Mouse (Mus musculus) brown adipose tissue, adult 24 weeks (tissue): ENCODE results near the gene Cyfip1. TPM values are rescaled to one million over a fixed set of nuclear protein-coding genes. Genes with fewer than 3 reads are reported as not detected.
"Not testable (repeated sequence)": the region's sequence is repeated elsewhere in the genome, so short reads cannot be mapped to it uniquely, and the experiment has no call there.

ENCODE experiments used
- H3K27ac ChIP-seq: fragments of 200-500 bp; replicated peaks from 2 replicates; pipeline ENCODE4 v1.5.1; 2012; ENCODE audit warnings: low read depth, mild to moderate bottlenecking, low read length
- H3K4me1 ChIP-seq: fragments of 200-500 bp; 2 replicates; pipeline ENCODE4 v1.6.1; 2012; ENCODE audit warnings: low read length, mixed read lengths; ENCODE audit not compliant: control insufficient read depth, insufficient read depth, insufficient read length
- H3K4me3 ChIP-seq: fragments of 200-500 bp; 2 replicates; pipeline ENCODE4 v1.5.1; 2012; ENCODE audit warnings: low read depth, mild to moderate bottlenecking, low read length, moderate library complexity; ENCODE audit not compliant: insufficient read depth
- polyA plus RNA-seq: library from polyadenylated mRNA; stranded (reverse); fragments of >200 nt; gene quantifications from 2 replicates; pipeline ENCODE4 v1.2.4, GENCODE M21; 2012; ENCODE audit not compliant: missing spikeins, insufficient read depth, insufficient read length

Cyfip1 gene
- polyA plus RNA-seq, 1 experiment: 28.6 TPM

DNA sequence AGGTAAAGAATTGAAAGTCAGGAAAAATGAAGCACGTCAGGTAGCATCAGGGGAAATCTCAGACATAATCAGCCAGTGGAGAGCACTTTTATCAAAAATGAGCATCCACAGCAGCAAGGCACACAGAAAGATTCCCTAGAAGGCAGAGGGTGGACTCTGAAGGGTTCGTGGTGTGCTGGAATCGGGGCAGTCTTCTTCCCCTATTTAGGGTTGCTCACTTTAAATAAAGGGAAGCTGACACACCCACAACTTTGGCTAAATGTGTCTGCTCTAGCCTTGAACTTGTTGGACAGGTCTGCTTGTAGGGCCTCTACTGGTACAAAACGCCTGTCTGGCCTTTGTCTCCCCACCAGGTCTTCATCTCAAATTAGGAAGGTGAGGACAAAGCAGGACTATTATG lies 47.1 kb downstream of the Cyfip1 start:
- H3K4me3 ChIP-seq: no peak overlapping the region
- no peak overlapping the region for H3K27ac ChIP-seq
- no peaks in the 10 kb centered on the region for H3K4me1 ChIP-seq

DNA sequence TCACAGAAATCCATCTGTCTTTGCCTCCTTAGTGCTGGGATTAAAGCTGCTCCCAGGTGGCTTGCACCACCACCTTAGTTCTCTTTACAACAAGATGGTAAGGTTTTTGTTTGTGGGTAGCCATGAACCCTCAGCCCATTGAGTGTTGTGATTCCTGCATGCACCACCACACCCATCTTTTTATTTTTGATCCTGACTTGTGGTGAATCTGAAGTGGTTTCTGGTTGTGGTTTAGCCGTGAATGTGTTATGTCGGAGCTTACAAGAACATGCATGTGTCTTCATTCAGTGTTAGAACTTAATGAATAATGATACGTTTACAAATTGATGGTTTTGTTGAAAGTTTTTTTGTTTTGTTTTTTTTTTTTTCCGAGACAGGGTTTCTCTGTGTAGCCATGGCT lies 48.5 kb downstream of the Cyfip1 start:
- no peak overlapping the region for H3K27ac ChIP-seq
- no peaks in the 10 kb centered on the region for H3K4me1 ChIP-seq
- H3K4me3 ChIP-seq: no peak overlapping the region

DNA sequence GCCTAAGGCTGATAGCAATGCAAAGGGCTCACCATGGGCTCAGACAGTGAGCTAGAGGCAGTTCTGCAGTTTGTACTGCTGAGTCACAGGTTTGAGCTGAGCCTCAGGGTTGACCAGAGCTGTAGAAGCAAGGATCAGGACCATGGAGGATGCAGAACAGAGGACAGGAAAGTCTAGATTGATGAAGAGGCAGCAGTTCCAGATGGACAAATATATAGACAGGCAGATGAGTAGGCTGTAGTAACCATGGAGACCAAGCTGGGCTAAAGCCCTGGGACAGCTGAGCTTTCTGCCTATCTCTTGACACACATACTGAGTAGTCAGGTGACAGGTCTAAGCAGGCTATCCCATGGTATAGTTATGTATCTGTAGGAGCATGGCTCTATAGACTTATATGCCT lies 49.2 kb downstream of the Cyfip1 start:
- Histone ChIP-seq H3K4me3 (no peak overlapping the region), H3K4me1 (no peaks in the 10 kb centered on the region), H3K27ac (no peak overlapping the region)

DNA sequence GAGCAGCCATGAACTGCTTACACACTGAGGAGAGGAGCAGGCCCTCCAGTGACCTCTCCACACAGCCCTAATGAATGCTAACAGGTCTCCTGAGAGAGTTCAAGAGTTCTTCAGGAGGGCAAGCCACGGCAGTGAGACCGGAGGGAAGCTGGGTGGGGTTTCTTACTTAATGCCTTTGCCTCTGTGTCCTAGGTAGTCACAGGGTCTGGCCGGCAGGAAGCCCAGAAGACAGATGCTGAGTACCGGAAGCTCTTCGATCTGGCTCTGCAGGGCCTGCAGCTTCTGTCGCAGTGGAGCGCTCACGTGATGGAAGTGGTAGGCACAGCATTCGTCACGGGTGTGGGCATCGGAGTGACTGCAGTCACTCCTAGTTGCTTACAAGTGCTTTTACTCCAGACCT lies 50.3 kb downstream of the Cyfip1 start:
- H3K27ac ChIP-seq: no peak overlapping the region

DNA sequence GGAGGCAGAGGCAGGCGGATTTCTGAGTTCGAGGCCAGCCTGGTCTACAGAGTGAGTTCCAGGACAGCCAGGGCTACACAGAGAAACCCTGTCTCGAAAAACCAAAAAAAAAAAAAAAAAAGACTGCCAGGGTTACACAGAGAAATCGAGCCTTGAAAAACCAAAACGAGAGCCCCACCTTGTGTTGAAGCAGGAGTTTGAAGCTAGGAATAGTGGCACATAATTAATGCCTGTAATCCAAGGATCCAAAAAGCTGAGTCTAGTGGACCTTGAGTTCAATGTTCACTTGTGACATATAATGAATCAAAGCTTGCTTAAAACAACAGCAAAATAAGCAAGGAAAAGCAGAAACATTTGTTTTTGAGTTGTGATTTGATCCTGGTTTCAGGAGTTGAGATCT lies 62.2 kb downstream of the Cyfip1 start:
- Histone ChIP-seq H3K4me1 (no peaks in the 10 kb centered on the region), H3K4me3 (no peak overlapping the region), H3K27ac (no peak overlapping the region)

More for the DNA sequence above, 50.3 kb downstream of the Cyfip1 start:
- H3K4me1 ChIP-seq: no peaks in the 10 kb centered on the region
- no peak overlapping the region for H3K4me3 ChIP-seq

DNA sequence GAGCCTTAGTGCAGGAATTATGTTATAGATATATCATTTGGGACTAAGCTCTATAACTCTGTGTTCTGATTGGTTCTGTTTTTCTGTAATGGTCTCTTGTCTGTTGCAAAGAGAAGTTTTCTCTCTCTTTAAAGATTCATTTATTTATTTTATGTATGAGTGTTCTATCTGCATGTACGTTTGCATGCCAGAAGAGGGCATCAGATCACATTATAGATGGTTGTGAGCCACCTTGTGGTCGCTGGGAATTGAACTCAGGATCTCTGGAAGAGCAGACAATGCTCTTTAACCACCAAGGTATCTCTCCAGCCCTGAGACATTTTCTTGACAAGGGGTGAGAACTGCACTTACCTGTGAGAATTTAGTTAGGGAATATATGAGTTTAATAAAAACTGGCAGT lies 63.9 kb downstream of the Cyfip1 start:
- H3K4me3 ChIP-seq: no peak overlapping the region
- no peak overlapping the region for H3K27ac ChIP-seq
- H3K4me1 ChIP-seq: no peaks in the 10 kb centered on the region

DNA sequence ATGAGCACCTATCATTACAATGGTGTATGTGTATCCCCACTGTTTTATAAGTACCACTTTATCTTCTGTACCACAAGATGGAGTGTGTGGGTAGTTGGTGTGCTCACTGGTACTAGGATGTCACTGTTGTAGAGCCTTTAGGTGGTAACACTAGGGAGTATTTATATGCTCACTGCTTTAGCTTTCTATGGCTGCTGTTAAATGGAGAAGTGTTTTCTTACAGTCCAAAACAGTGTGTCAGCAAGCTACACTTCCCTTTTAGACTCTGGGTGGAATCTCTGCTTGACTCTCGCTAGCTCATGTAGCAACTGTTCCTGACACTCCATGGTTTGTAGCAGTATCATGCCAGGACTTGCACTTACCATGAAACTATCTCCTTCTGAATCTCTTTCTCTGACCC lies 68.0 kb downstream of the Cyfip1 start:
- no peaks in the 10 kb centered on the region for H3K4me1 ChIP-seq
- no peak overlapping the region for H3K27ac ChIP-seq
- no peak overlapping the region for H3K4me3 ChIP-seq

DNA sequence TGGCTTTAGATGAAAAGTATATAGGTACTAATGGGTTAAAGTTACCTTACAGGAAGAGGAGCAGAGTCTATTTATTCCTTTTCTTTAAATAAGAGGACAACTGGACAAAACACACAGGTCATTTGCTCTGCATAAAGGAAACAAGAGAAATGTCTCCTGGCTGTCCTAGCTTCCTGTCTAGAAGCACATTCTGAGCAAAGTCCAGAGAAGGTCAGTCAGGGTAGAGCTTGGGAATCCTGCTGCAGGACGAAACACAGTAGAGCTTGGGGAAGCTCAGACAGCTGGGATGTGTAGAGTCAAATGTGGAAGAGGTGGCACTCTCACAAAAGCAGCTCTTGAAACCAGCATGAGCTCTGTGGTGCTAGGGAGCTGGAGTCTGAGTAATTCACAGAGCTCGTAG lies 68.8 kb downstream of the Cyfip1 start:
- Histone ChIP-seq H3K4me1 (no peaks in the 10 kb centered on the region), H3K27ac (peak overlapping the region; percentile 39), H3K4me3 (no peak overlapping the region)

DNA sequence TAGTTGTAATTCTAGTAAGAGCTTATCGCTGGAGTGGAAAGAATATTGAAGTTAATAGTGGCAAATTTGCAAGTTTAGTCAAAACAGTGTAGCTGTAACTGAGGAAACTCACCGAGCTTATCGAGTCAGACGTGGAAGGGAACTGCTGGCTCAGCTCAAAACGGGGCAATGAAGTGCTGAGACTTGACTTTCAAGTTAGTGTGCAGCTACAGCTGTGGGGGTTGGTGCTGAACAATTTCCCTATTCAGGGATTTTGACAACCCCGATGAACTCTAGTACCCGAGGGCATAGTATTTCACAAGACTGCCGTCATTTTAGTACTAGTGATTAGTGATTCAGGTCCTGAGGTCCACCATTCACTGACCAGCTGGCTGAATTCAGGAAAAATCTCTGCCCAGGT lies 69.8 kb downstream of the Cyfip1 start:
- H3K4me1 ChIP-seq: no peaks in the 10 kb centered on the region
- H3K4me3 ChIP-seq: no peak overlapping the region
- peak overlapping the region; percentile 27 for H3K27ac ChIP-seq

DNA sequence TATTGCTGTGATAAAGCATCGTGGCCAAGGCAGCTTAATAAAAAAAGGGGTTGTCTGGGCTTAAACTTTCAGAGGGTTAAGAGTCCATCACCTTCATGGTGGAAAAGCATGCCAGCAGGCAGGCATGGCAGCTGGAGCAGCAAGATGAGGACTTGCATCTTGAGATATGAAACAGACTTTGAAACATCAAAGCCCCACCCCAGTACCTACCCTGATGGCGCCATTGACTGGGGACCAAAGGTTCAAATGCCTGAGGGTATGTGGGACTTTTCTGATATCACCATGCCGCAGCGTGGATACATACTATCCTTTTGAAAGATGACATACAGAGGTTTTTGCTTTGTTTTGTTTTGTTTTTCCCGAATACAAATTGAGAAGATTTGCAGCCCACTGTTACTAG lies 70.6 kb downstream of the Cyfip1 start:
- Histone ChIP-seq H3K27ac (peak overlapping the region; percentile 27; the same call in 1 of the 2 replicates), H3K4me1 (no peaks in the 10 kb centered on the region)

DNA sequence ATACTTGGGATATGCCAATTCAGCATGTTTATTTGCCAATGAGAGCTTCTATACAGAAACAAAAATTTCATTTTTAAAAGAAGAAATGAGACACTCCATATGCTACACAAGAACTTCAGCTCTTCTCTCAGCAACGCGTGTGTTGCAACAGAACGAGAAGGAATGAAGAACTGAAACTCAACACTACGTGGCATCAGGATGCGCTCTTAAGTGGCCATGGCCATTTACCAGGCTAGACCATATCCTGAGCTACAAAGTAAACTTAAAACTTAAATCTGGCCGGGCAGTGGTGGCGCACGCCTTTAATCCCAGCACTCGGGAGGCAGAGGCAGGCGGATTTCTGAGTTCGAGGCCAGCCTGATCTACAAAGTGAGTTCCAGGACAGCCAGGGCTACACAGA lies 76.8 kb downstream of the Cyfip1 start:
- H3K27ac ChIP-seq, H3K4me3 ChIP-seq, H3K4me1 ChIP-seq: not testable (repeated sequence)

More for the DNA sequence above, 70.6 kb downstream of the Cyfip1 start:
- no peak overlapping the region for H3K4me3 ChIP-seq

DNA sequence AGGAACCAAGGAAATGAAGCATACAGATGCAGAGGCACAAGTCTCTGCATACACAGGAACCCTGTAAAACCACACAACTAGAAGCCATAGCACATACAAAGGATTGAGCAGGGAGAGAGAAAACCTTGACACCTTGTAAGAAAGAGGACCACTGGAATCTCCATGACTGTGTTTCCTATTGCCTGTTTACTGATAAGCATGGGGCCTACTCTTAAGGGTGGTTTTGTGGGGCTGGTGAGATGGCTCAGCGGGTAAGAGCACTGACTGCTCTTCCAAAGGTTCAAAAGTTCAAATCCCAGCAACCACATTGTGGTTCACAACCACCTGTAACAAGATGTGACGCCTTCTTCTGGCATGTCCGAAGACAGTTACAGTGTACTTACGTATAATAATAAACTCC lies 85.7 kb downstream of the Cyfip1 start:
- H3K4me3 ChIP-seq: no peak overlapping the region
- H3K4me1 ChIP-seq: no peaks in the 10 kb centered on the region
- H3K27ac ChIP-seq: no peak overlapping the region

DNA sequence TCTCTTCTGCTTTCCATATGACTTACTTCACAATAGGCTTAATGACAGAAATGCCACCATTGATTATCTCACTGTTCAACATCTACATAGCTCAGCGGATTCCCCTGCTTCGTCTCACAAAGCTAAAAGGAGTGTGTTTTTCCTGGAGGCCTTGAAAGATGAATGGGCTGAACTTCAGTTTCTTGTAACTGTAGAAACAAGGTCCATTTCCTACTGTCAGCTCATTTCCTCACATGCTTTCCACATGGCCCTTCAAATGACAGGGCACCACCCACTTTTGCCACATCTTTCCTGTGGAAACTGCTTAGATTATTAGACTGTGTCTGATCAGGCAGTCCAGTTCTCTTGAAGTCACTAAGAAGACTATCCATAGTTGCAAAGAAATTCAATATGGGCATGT lies 87.1 kb downstream of the Cyfip1 start:
- no peaks in the 10 kb centered on the region for H3K4me1 ChIP-seq
- H3K27ac ChIP-seq: no peak overlapping the region
- H3K4me3 ChIP-seq: no peak overlapping the region

DNA sequence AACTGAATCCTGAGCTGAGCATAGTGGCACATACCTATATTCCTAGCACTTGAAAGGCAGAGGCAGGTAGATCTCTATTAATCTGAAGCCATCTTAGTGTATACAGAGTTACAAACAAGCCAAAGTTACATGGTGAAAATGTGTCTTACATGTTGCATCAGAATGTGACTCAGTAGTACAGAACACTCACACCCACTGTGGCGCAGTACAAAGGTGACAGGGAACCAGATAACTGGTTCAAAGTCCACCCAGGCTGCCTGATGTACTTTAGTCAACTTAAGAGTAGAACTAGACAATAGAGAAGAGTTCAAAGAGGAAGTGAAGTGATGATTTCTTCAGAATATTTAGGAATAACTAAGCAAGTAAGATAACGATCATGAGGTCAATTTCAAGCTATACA lies 93.5 kb downstream of the Cyfip1 start:
- no peaks in the 10 kb centered on the region for H3K4me1 ChIP-seq
- no peak overlapping the region for H3K4me3 ChIP-seq

DNA sequence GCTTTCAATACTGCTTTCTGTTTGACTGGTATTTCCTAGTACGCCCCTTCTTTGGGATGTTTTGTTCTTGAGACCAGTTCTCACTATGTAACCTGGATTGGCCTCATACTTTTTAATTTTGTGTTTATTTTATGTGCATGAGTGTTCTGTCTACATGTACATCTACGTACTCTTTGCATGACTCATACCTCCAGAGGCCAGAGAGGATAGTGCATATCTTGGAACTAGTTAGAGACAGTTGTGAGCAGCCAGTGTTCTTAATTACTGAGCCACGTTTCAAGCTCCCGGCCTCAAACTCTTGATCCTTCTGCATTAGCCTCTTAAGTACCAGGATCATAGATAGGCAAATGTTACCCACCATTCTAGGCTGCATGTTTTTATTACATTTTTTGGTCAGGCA lies 96.8 kb downstream of the Cyfip1 start:
- no peaks in the 10 kb centered on the region for H3K4me1 ChIP-seq
- H3K4me3 ChIP-seq: no peak overlapping the region
- no peak overlapping the region for H3K27ac ChIP-seq

More for the DNA sequence above, 93.5 kb downstream of the Cyfip1 start:
- H3K27ac ChIP-seq: no peak overlapping the region

DNA sequence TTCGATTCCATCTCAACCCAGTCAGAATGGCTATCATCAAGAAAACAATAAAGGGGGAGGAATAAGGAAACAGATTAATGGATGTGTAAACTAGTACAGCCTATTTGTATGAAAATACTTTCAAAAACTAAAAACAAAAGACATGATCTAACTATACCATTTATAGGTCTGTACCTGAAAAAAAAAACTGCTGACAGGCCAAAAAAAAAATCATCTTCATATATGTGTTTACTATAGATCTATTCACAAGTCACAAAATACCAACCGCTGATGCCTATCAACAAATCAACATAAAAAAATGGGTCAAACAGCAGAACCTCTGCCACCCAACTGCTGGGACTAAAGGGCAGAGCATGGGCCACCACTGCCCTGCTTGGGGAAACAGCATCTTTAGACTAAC lies 114.5 kb downstream of the Cyfip1 start:
- no peak overlapping the region for H3K27ac ChIP-seq
- no peaks in the 10 kb centered on the region; the same call in 1 of the 2 replicates for H3K4me1 ChIP-seq
- H3K4me3 ChIP-seq: no peak overlapping the region

DNA sequence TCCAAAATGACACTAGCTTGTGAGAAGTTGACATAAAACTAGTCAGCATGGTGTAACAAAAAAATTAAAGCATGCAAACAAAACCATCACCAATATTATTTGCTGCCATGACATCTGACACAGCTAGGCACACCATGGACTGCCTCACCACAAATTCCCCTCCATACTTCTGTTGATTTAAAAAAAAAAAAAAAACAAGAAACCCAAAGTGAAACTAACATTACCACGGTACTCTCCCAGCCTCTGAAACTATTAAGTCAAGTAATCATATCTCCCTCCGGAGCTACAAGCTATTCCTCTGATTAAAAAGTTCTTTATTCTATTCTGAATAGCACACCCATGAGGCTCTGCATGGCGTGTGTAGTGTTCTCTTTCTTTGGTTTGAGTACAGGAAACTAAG lies 115.6 kb downstream of the Cyfip1 start:
- H3K4me1 ChIP-seq: no peaks in the 10 kb centered on the region; the same call in 1 of the 2 replicates
- no peak overlapping the region for H3K4me3 ChIP-seq
- no peak overlapping the region for H3K27ac ChIP-seq
